Mouse (Mus musculus) skeletal muscle tissue, adult 2 months (tissue): Measurements from ENCODE around the gene Casp8ap2.

Experiments
- DNase-seq: peaks from one replicate; pipeline ENCODE4 v3.0.0-alpha.2; 2012; ENCODE audit warnings: low read depth, low spot score

Gene Casp8ap2

DNA sequence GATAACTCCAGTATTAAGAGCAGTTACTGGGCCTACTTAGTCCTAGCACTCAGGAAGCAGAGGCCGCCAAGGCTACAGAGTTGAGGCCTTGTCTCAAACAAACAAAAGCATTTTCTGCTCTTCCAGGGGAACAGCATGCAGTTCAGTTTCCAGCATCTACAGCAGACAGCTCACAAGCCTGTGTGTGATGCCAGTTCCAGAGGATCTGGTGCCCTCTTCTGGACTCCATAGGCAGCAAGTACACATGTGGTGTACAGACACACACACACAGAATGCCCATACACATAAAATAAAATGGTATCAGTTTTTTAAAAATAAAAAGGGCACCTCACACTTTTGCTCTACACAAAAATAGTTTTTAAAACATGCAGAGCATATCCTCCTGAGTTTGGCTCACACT lies 53.0 kb downstream of the Casp8ap2 start:
- no peak for DNase-seq

DNA sequence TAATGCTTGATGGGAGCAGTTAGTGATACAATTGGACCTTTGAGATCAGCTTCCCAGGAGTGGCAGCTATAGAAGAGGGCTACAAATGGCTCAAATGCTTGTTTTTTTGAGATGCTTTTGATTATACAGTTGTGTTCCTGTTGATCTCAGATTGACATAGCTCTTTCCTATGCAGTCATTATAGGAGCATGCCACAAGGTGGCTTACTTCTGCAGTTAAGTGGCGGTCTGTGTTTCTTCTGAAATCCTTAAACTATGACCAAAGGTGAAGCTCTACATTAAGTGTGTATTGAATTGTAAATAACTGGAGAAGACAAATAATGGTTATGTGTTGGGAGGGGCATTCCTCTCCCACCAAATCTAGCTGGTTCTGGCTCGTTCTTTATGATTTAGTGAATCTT lies 54.6 kb downstream of the Casp8ap2 start:
- DNase-seq, result no peak

DNA sequence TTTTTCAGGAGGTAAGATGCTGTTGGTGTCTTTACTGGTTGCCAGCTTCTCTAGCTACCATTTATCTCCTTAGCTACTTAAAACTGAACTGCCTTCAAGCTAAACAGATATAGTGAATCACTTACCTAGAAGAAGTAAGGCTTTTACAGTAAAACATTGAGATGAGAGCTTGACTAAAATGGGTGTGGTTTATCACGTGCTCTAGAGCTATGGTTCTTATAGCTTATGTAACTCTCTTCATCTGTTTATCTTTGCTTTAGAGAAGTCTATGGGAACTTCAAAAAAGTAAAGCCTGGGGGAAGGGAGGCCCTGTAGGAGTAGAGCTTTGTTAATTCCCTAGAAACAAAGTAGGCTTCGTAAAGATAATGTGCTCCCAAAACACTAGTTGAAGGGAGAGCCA lies 58.8 kb downstream of the Casp8ap2 start:
- no peak for DNase-seq

DNA sequence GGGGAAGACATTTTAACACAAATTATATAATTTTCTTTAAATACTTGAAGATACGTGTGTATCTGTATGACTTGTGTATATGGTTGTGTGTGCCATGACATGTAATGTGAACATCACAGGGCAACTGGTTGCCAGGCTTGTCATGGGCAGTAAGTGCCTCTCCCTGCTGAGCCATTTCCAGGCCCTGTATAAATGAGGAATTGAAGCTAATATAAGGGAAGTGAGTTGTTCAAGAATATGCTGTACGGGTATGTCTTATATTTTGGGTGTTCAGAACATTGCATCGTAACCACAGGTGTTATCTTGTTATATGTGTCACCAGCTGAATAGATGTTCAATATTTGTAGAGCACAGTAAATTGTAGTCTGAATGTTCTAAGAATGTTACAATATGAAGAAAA lies 62.2 kb downstream of the Casp8ap2 start:
- no peak for DNase-seq

DNA sequence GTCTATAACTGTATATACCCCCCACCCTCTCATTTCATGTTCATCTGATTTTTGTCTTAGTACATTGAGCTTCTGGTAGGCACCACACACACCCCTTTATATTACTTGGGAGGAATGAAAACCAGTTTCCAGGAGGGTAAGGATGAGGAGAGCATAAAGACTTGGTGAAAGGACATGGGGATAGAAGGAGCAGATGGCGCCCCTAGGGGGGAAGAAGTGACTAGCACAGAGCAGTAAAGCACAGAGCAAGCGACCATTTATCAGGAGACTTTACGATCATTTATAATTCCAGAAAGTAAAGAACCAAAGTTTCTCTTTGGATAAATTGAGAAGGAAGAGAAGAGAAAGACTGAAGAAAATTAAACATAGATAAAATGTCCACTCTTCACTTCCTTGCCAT lies 65.6 kb downstream of the Casp8ap2 start:
- no peak for DNase-seq

DNA sequence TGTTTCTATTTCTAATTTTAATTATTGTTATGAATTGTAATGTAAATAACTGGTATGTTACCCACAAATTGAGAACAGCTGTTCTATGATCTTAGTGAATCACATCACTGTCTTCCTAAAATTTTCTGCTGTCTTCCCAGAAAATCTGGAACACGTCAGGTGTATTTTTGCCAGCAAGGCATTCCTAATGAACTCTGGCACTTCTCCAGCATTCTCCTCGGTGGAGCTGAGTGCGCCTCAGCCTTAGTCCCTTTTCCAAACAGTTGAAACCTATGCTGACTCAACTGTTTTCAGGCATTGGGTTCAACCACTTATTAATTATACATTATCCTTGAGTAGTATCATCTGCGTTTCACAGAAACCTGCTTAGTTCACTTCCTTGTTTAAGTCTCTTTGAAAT lies 67.2 kb downstream of the Casp8ap2 start:
- DNase-seq, result no peak

DNA sequence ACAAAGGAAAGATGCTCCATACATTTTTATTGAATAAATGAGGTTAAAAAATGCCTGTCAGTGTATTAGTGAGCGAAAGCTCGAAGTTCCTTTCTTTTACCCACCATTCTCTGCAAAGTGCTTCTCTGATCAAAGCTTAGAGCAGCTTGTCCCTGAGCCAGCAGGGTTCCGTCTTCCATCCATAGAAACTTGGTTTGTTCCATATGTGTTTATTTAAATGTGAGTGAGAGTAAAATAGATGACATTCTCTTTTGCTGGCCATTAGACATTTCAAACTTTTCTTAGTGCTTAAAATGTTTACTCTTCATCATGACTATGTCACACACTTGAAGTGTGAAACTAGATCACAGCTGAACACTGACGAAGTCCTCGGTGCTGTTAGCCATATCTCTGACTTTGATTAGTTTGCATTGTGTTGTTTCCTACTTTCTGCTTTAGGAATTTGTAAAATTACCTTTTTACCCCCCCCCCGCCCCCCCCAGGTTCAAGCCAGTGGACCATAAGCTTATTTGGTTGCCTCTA lies 67.9 kb downstream of the Casp8ap2 start:
- DNase-seq, result no peak
